Mouse (Mus musculus) right cerebral cortex, adult 2 months (tissue): ENCODE measurements around the gene Flrt2.

Experiments used
- DNase-seq, 2 experiments: peaks; one replicate each; pipeline ENCODE4 v3.0.0; 2021 to 2022; ENCODE audit warnings: low spot score in 2 of 2

The Flrt2 gene

DNA sequence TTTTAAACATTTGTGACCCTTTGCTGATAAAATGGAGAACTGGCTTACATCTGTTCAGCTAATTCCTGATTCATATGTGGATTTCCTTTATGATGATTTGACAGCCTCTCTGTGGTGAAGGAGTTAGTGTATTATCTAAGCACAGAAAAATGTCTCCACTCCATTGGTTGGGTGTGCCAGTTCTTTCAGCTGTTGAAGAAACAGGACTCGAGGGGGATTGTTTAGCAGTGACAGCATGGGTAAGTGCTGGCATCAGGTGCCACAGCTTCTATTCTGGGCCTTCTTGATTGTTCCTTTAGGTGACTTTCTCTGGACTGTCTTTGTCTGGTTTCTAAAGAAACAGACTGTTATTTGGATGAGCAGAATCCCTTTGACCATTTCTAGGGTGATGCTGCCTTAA lies 42.0 kb downstream of the Flrt2 start:
- no peak for DNase-seq

DNA sequence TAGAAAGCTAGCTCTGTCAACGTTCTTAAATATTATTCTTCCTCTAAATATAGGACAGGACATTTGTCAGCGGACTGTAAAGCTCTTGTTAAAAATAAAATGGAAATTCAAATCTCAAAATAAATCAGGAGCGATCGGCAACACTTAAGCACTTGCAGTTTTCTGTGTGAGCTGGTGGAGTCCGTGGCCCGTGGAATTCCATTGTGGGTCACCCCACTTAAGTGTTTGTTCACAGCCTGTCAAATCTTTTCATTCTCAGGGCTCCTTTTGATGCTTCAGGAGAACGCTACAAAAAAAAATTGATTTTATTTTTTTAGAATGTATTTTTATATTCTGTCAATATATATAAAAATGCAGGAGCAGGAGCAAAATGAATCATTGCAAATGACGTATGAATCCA lies 45.5 kb downstream of the Flrt2 start:
- peak in 1 of 2 experiments; percentile 31 for DNase-seq

DNA sequence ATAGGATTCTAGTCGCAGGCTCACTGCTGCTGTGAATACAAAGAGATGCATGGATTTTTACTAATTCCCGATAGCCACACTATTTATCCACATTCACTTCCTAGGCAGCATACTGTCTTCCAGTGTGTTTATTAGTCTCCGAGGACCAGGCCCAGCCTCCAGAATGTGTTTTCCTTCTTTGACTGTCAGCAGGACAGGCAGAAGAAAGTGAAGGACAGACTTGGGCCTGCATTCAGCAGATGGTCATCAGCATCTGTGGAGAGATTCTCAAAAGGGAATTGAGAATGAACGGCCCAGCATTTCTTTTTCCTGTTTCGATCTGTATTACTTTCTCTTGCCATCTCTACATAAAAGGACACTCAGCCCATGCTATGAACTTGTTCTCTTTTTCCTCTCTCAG lies 46.0 kb downstream of the Flrt2 start:
- peak; percentile 29 to 36 for DNase-seq

- no peak for DNase-seq
These were observed 46.6 kb downstream of the Flrt2 start for GRCm38 (mm10) chr12:95738491-95739135.

- DNase-seq, result peak; percentile 53 to 65
These were observed 47.7 kb downstream of the Flrt2 start for GRCm38 (mm10) chr12:95739739-95740138.

DNA sequence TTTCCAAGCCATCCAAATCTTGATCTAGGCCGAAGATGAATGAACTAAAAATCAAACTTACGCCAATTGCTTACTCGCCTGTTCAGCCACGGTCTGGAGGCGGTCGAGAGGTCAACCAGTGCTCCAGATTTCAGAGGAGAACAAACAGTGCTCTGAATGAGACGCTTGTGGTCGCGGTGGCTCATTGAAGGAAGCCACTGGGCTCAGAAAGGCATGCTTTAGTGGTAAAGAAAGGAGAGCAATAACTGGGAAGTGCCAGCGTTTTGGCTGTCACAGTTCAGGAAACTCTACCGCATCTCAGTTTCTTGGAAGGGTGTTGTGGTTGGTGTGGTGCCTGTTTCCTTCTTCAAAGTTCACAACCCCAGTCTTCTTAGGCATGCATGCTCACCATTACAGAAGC lies 49.3 kb downstream of the Flrt2 start:
- DNase-seq, result no peak

GRCm38 (mm10) chr12:95744307-95744706 lies 52.3 kb downstream of the Flrt2 start:
- peak in 1 of 2 experiments; percentile 15 for DNase-seq

DNA sequence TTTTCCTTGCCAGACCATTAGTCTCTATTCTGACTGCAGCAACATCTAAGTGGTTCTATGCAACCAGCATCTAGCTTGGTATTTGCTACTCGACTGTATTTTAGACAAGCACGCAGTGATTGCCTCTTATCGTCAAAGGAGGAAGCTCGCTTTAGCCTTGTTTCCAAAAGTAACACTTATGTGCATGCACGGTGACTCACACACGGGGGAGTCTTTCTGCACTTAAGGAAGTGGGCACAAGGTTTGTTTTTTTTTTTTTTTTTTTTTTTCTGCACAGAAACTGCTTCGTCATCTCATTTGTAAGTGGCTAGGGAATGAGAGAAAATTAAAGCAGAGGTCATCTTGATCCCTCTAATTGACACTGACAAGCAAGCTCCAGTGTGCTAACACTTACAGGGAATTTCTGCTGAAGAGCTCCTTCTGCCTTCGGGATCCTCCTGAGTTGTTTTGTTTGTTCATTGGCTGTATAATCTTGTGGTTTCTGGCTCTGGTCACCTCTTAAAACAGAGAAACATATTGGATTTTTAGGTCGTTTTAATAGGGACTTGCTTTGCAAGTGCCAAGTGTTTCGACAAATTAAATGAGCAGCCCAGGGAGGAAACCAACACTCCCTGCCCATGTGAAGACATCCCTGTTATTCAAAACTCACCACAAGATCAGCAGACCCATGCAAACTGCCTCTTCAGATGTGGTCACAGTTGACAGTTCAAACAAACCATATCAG lies 55.0 kb downstream of the Flrt2 start:
- DNase-seq, result peak; percentile 54 to 60

- no peak for DNase-seq
These were observed 56.7 kb downstream of the Flrt2 start for GRCm38 (mm10) chr12:95748760-95749159.

DNA sequence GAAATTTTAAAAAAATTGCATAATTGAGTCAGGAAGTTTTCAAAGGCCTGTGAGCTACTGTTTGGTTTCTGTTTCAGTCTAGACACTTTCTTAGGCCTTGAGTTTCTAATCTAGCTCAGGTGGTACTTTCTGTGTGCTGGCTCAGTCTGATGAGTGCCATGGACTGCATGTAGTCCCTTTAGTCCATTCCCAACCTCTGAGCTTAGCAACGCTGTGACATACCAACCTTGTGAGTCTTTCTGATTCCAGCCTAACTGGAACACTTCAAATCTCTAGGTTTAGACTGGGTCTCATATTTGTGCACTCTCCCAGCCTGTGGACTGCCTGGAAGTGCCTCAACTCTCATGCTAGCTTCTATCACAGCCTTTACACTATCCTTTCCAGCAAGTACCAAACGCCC lies 57.2 kb downstream of the Flrt2 start:
- DNase-seq, result no peak

- DNase-seq, result no peak
These were observed 67.3 kb downstream of the Flrt2 start for GRCm38 (mm10) chr12:95759212-95759746.

DNA sequence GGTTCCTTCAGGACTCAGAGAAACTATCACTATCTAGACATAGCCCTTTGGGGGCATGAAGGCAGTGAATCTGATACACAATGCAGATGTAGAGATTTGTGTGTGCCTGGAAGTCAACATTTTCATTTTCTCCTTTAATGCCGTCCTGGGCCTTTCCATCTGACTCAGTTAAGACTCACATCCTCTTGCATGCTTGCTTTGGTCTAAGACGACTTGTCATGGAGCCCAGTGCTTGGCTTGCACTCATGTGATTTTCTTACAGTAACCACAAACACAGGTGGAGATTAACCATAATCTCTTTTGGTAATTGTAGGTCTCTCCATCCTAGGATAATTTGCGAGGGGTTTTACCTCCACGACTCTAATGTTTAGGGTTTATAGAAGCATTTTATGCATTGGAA lies 73.2 kb downstream of the Flrt2 start:
- no peak for DNase-seq

DNA sequence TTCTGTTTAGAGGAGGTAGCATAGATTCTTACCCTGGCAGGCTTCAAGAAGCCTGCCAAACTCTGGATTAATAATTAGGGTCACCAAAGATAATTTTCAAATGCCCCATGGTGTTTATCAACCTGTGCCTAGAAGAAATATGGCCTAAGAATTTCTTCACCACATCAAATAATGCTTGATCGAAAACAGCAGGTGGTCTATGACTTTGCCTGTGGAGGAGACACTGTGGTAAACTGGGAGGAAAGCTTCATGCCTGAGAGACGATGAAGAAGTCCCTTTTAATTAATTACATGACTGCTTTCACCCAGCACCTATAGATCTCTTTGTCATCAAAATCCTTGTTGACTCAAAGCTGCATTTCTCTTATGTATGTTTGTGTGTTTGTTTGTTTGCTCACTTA lies 77.0 kb downstream of the Flrt2 start:
- no peak for DNase-seq

- no peak for DNase-seq
These were observed 78.2 kb downstream of the Flrt2 start for GRCm38 (mm10) chr12:95770251-95770650.

DNA sequence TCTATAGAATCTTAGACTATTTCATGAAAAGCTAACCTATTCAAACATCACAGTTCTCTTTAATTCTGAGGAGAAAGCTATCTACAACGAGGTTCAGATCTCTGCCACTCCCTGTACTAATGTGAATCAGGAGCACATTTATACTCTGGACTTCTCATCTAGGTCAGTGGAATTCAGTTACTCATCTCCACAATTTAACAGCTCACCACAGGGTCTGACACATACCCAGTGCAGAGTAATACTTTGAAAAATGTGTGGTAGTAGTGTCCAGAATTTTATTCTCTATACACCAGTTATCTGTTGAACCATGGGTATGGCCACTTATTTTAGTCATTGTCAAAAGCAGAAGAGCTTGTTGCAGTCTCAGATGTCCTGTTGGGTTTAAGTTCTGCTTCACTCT lies 98.1 kb downstream of the Flrt2 start:
- DNase-seq, result no peak

- DNase-seq, result no peak
These were observed 124.6 kb downstream of the Flrt2 start for GRCm38 (mm10) chr12:95816660-95817059.
